Comparison of ENCODE assay signal across 9 mouse cellular contexts in genomic region chr15:103034043-103034806, GRCm38 (mm10). TPM values are rescaled to one million over a fixed set of nuclear protein-coding genes. Genes with fewer than 3 reads are reported as not detected.
A peak's percentile ranks its signal among the peaks of the same experiment; 100 is the strongest.
DNase-seq lines count a peak whose midpoint lies in the region; ATAC-seq and TF ChIP-seq lines count a peak whose summit lies in the region.
"Had no signal": no experiment of that assay in that cellular context is flagged by ENCODE, and none has a peak within 500 bp of the region (broad histone marks: within the 10 kb centered on the region; RNA-seq: fewer than 3 reads in every experiment).

No protein-coding gene starts in this region.

- TF ChIP-seq CTCF in kidney, postnatal 0 days (IDR thresholded peaks at IDR 0.05; ENCODE audit: low read depth), result no peak

- peak; percentile 58 for ATAC-seq in kidney, postnatal 0 days (replicated peaks; ENCODE audit: low FRiP score, low read depth)
- peak; percentile 63; the same call in 1 of the 2 replicates for ATAC-seq in intestine, embryonic 14.5 days (replicated peaks; ENCODE audit: low FRiP score, low TSS enrichment, low read depth)
- ATAC-seq in neural tube, embryonic 14.5 days (ENCODE audit: low read depth), result peak; percentile 10; the same call in 1 of the 2 replicates
- ATAC-seq in CD4-positive, CD25-positive, alpha-beta regulatory T cell, adult 4 months, result no peak

- DNase-seq in kidney, postnatal 0 days (ENCODE audit: low spot score), result no peak
- DNase-seq in kidney, postnatal 14 days, result no peak
- no peak for DNase-seq in intestine, embryonic 14.5 days (ENCODE audit: low spot score)
- DNase-seq in natural killer cell, adult 2 months (ENCODE audit: low spot score in 2 of 2), result no peak
- DNase-seq in cerebellum, adult 9-11 months, result no peak

- peak overlapping the region; percentile 76; the same call in 1 of the 2 replicates for H3K27ac ChIP-seq in kidney, postnatal 0 days
- H3K27ac ChIP-seq in brown adipose tissue, adult 24 weeks (replicated peaks; ENCODE audit: low read depth, low read length), result peak overlapping the region; percentile 63
- peak overlapping the region; percentile 82 for H3K27ac ChIP-seq in intestine, embryonic 14.5 days (ENCODE audit: low read depth)
- H3K27ac ChIP-seq in neural tube, embryonic 14.5 days (ENCODE audit: low read depth, low read length), result peak overlapping the region; percentile 82

- 9% methylated on average over 24 of the region's 24 CpGs for WGBS in kidney, postnatal 0 days
- WGBS in intestine, embryonic 14.5 days, result 2% methylated on average over 24 of the region's 24 CpGs
- 1% methylated on average over 24 of the region's 24 CpGs for WGBS in neural tube, embryonic 14.5 days

- H3K9ac ChIP-seq in kidney, postnatal 0 days (ENCODE audit: low read depth, low read length), result peak overlapping the region; percentile 52; the same call in 1 of the 2 replicates
- H3K9ac ChIP-seq in intestine, embryonic 14.5 days (ENCODE audit: low read length), result peak overlapping the region; percentile 72
- peak overlapping the region; percentile 56 for H3K9ac ChIP-seq in neural tube, embryonic 14.5 days (replicated peaks; ENCODE audit: low read depth, low read length)

- H3K4me1 ChIP-seq in kidney, postnatal 0 days (replicated peaks; ENCODE audit: insufficient read depth, low read length), result peaks cover 35% of the 10 kb centered on the region
- 0 out of 2 replicates have a peak, but pooled peaks cover 5% of the 10 kb centered on the region for H3K4me1 ChIP-seq in brown adipose tissue, adult 24 weeks (ENCODE audit: control insufficient read depth, insufficient read depth, insufficient read length, low read length)
- peaks cover 34% of the 10 kb centered on the region for H3K4me1 ChIP-seq in intestine, embryonic 14.5 days (replicated peaks; ENCODE audit: control insufficient read depth, insufficient read depth, low read length)
- peaks cover 50% of the 10 kb centered on the region for H3K4me1 ChIP-seq in neural tube, embryonic 14.5 days (ENCODE audit: control insufficient read depth, insufficient read depth, low read length)

- peak overlapping the region; percentile 37 for H3K4me3 ChIP-seq in kidney, postnatal 0 days (replicated peaks; ENCODE audit: low read depth, low read length)
- H3K4me3 ChIP-seq in brown adipose tissue, adult 24 weeks (ENCODE audit: insufficient read depth, low read depth, low read length), result peak overlapping the region; percentile 69
- H3K4me3 ChIP-seq in intestine, embryonic 14.5 days (ENCODE audit: low read depth, low read length), result peak overlapping the region; percentile 45
- peak overlapping the region; percentile 29 for H3K4me3 ChIP-seq in neural tube, embryonic 14.5 days (ENCODE audit: low read depth, low read length)

- H3K27me3 ChIP-seq in kidney, postnatal 0 days (ENCODE audit: insufficient read depth, low read length), result 0 out of 2 replicates have a peak, but pooled peaks cover 14% of the 10 kb centered on the region
- peaks cover 54% of the 10 kb centered on the region for H3K27me3 ChIP-seq in intestine, embryonic 14.5 days (replicated peaks; ENCODE audit: control insufficient read depth, insufficient read depth, low read length)
- no peaks in the 10 kb centered on the region for H3K27me3 ChIP-seq in neural tube, embryonic 14.5 days (ENCODE audit: control insufficient read depth, insufficient read depth, low read length)

- H3K4me2 ChIP-seq in kidney, postnatal 0 days (ENCODE audit: low read length), result peak overlapping the region; percentile 78
- H3K4me2 ChIP-seq in intestine, embryonic 14.5 days (ENCODE audit: low read length), result peak overlapping the region; percentile 64
- peak overlapping the region; percentile 58 for H3K4me2 ChIP-seq in neural tube, embryonic 14.5 days (ENCODE audit: low read depth, low read length)

- H3K9me3 ChIP-seq in kidney, postnatal 0 days (replicated peaks; ENCODE audit: low read length), result no peaks in the 10 kb centered on the region
- H3K9me3 ChIP-seq in intestine, embryonic 14.5 days (ENCODE audit: control insufficient read depth, low read length), result no peaks in the 10 kb centered on the region
- H3K9me3 ChIP-seq in neural tube, embryonic 14.5 days (ENCODE audit: control insufficient read depth, low read length), result no peaks in the 10 kb centered on the region

- H3K36me3 ChIP-seq in kidney, postnatal 0 days (ENCODE audit: insufficient read depth, low read length), result no peaks in the 10 kb centered on the region
- H3K36me3 ChIP-seq in intestine, embryonic 14.5 days (ENCODE audit: control insufficient read depth, insufficient read depth, low read length), result no peaks in the 10 kb centered on the region
- no peaks in the 10 kb centered on the region for H3K36me3 ChIP-seq in neural tube, embryonic 14.5 days (ENCODE audit: control insufficient read depth, insufficient read depth, low read length)

RNA-seq across cellular contexts. Expression of gene Hoxc4, which starts 15.5 kb away (rescaled TPM):
- polyA plus RNA-seq in kidney, postnatal 0 days (2015; fragmentation: Nextera tagmentation; extraction: Ambion mirVana), result 5.9 and 7.0 TPM in 2 replicates
- polyA plus RNA-seq in brown adipose tissue, adult 24 weeks (2012; ENCODE audit: insufficient read depth, insufficient read length, missing spikeins), result 9.4 and 13.7 TPM in 2 replicates
- 14.6 and 15.6 TPM in 2 replicates for polyA plus RNA-seq in intestine, embryonic 14.5 days (2014; fragmentation: Nextera tagmentation; extraction: Ambion mirVana)
- polyA plus RNA-seq in neural tube, embryonic 14.5 days (2014; fragmentation: Nextera tagmentation; extraction: Ambion mirVana), result 19.0 and 24.0 TPM in 2 replicates
- not detected for polyA plus RNA-seq in CD4-positive, CD25-positive, alpha-beta regulatory T cell, adult 4 months (2017; shearing (Covaris generic))
- polyA plus RNA-seq: liver, adult 2 months had no signal

RNA-seq across cellular contexts. Expression of gene Hoxc6, which starts 36.2 kb away (rescaled TPM):
- 7.8 and 9.3 TPM in 2 replicates for polyA plus RNA-seq in kidney, postnatal 0 days (2015; fragmentation: Nextera tagmentation; extraction: Ambion mirVana)
- 17.1 and 21.7 TPM in 2 replicates for polyA plus RNA-seq in brown adipose tissue, adult 24 weeks (2012; ENCODE audit: insufficient read depth, insufficient read length, missing spikeins)
- polyA plus RNA-seq in intestine, embryonic 14.5 days (2014; fragmentation: Nextera tagmentation; extraction: Ambion mirVana), result 6.1 and 9.6 TPM in 2 replicates
- 23.0 and 38.7 TPM in 2 replicates for polyA plus RNA-seq in neural tube, embryonic 14.5 days (2014; fragmentation: Nextera tagmentation; extraction: Ambion mirVana)
- not detected for polyA plus RNA-seq in CD4-positive, CD25-positive, alpha-beta regulatory T cell, adult 4 months (2017; shearing (Covaris generic))
- polyA plus RNA-seq: liver, adult 2 months had no signal

RNA-seq across cellular contexts. Expression of gene Hoxc8, which starts 43.8 kb away (rescaled TPM):
- 5.8 TPM in 2 replicates for polyA plus RNA-seq in kidney, postnatal 0 days (2015; fragmentation: Nextera tagmentation; extraction: Ambion mirVana)
- 8.9 and 9.8 TPM in 2 replicates for polyA plus RNA-seq in brown adipose tissue, adult 24 weeks (2012; ENCODE audit: insufficient read depth, insufficient read length, missing spikeins)
- 9.5 and 11.9 TPM in 2 replicates for polyA plus RNA-seq in intestine, embryonic 14.5 days (2014; fragmentation: Nextera tagmentation; extraction: Ambion mirVana)
- polyA plus RNA-seq in neural tube, embryonic 14.5 days (2014; fragmentation: Nextera tagmentation; extraction: Ambion mirVana), result 50.1 and 136 TPM in 2 replicates
- under 1 TPM in 1 of 2 experiments, not detected in 1; 0.43 TPM for polyA plus RNA-seq in CD4-positive, CD25-positive, alpha-beta regulatory T cell, adult 4 months (2017; shearing (Covaris generic))
- polyA plus RNA-seq: liver, adult 2 months had no signal

RNA-seq across cellular contexts. Expression of gene Hoxc9, which starts 58.0 kb away (rescaled TPM):
- 11.0 and 12.4 TPM in 2 replicates for polyA plus RNA-seq in kidney, postnatal 0 days (2015; fragmentation: Nextera tagmentation; extraction: Ambion mirVana)
- not detected in 2 replicates for polyA plus RNA-seq in brown adipose tissue, adult 24 weeks (2012; ENCODE audit: insufficient read depth, insufficient read length, missing spikeins)
- 1.7 and 1.9 TPM in 2 replicates for polyA plus RNA-seq in intestine, embryonic 14.5 days (2014; fragmentation: Nextera tagmentation; extraction: Ambion mirVana)
- polyA plus RNA-seq in neural tube, embryonic 14.5 days (2014; fragmentation: Nextera tagmentation; extraction: Ambion mirVana), result 46.9 and 49.8 TPM in 2 replicates
- not detected for polyA plus RNA-seq in CD4-positive, CD25-positive, alpha-beta regulatory T cell, adult 4 months (2017; shearing (Covaris generic))
- polyA plus RNA-seq: liver, adult 2 months had no signal
